Mouse (Mus musculus): ENCODE measurements at regions not wholly inside any gene's neighbourhood (a gene's known extent, or its start where the extent isn't known, plus 50 kb on each side); places are given as distances from the start of the nearest gene placed in this dataset.

GRCm38 (mm10) chr2:171920960-171921359, 122.3 kb downstream of the Cbln4 start:
- TF ChIP-seq CTCF (IDR thresholded peaks at IDR 0.05; ENCODE audit: extremely low read depth, insufficient read length, insufficient replicate concordance, low read depth, low read length) (no peak), POLR2A (IDR thresholded peaks at IDR 0.05; ENCODE audit: low read depth, low read length) (no peak)
